Mouse (Mus musculus): Measurements from ENCODE around the gene 0610010K14Rik. TPM values are rescaled to one million over a fixed set of nuclear protein-coding genes. Genes with fewer than 3 reads are reported as not detected.

0610010K14Rik gene
- polyA plus RNA-seq, 1 experiment from 2014 or later, result 178 TPM

DNA sequence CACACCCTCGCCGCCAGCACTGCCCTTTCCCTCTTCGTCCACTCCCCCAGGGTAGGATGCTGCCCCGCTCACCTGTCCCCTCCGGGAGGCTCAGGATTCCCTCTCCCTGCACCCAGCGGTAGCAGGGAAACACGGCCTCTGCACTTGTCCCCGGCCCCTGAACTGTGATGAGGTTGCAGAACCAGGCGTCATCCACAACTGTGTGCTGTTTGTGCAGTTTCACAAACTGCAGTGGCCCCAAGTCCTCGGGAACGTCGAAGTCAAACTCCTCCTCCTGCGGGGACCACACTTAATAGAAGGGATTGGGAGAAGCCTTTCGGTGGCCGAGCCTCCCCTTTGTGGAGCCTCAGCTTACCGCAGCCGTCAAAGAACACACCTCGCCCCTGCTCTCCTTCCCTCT lies 16.6 kb upstream of the 0610010K14Rik start:
- no peak for ATAC-seq (replicated peaks; ENCODE audit: low FRiP score)
- Histone ChIP-seq H3K4me1 (peaks cover 22% of the 10 kb centered on the region), H3K4me2 (peak overlapping the region; percentile 67), H3K27me3 (peaks cover 62% of the 10 kb centered on the region), H3K36me3 (no peaks in the 10 kb centered on the region), H3K9me3 (replicated peaks) (no peaks in the 10 kb centered on the region), H3K4me3 (replicated peaks) (peak overlapping the region; percentile 41), H3K27ac (no peak overlapping the region), H3K9ac (peak overlapping the region; percentile 25; the same call in 1 of the 2 replicates)
- WGBS, result 5% methylated on average over 18 of the region's 18 CpGs

GRCm38 (mm10) chr11:70251853-70252252 lies 14.1 kb upstream of the 0610010K14Rik start:
- no peak overlapping the region for H3K9ac ChIP-seq
- peaks cover 78% of the 10 kb centered on the region for H3K27me3 ChIP-seq
- whole genome bisulfite sequencing, result 73% methylated on average over 8 of the region's 8 CpGs
- no peak for ATAC-seq (replicated peaks; ENCODE audit: low FRiP score)
- no peak overlapping the region for H3K4me2 ChIP-seq
- no peak overlapping the region for H3K27ac ChIP-seq
- no peaks in the 10 kb centered on the region for H3K36me3 ChIP-seq
- H3K4me3 ChIP-seq (replicated peaks), result no peak overlapping the region
- H3K4me1 ChIP-seq, result peaks cover 22% of the 10 kb centered on the region
- no peaks in the 10 kb centered on the region for H3K9me3 ChIP-seq (replicated peaks)

GRCm38 (mm10) chr11:70250150-70250549 lies 12.4 kb upstream of the 0610010K14Rik start:
- 62% methylated on average over 11 of the region's 11 CpGs for WGBS
- Histone ChIP-seq H3K4me1 (peaks cover 17% of the 10 kb centered on the region), H3K9ac (no peak overlapping the region)

GRCm38 (mm10) chr11:70247136-70247845 lies 9.6 kb upstream of the 0610010K14Rik start:
- WGBS, result 50% methylated on average over 9 of the region's 9 CpGs
- peaks cover 56% of the 10 kb centered on the region for H3K27me3 ChIP-seq
- no peaks in the 10 kb centered on the region for H3K4me1 ChIP-seq
- no peak overlapping the region for H3K27ac ChIP-seq
- no peak for ATAC-seq (replicated peaks; ENCODE audit: low FRiP score)
- H3K9ac ChIP-seq, result no peak overlapping the region
- no peaks in the 10 kb centered on the region for H3K36me3 ChIP-seq
- no peaks in the 10 kb centered on the region for H3K9me3 ChIP-seq (replicated peaks)
- H3K4me2 ChIP-seq, result no peak overlapping the region
- H3K4me3 ChIP-seq (replicated peaks), result no peak overlapping the region

More at GRCm38 (mm10) chr11:70250150-70250549, 12.4 kb upstream of the 0610010K14Rik start:
- ATAC-seq (replicated peaks; ENCODE audit: low FRiP score), result no peak
- Histone ChIP-seq H3K4me3 (replicated peaks) (no peak overlapping the region), H3K27me3 (peaks cover 77% of the 10 kb centered on the region), H3K36me3 (no peaks in the 10 kb centered on the region), H3K4me2 (no peak overlapping the region), H3K27ac (no peak overlapping the region), H3K9me3 (replicated peaks) (no peaks in the 10 kb centered on the region)

- H3K27me3 ChIP-seq, result peaks cover 24% of the 10 kb centered on the region
- H3K4me3 ChIP-seq (replicated peaks), result no peak overlapping the region
- no peak overlapping the region for H3K27ac ChIP-seq
- H3K4me1 ChIP-seq, result peaks cover 19% of the 10 kb centered on the region
- H3K9me3 ChIP-seq (replicated peaks), result no peaks in the 10 kb centered on the region
- WGBS, result 73% methylated on average over 11 of the region's 11 CpGs
- H3K4me2 ChIP-seq, result no peak overlapping the region
- no peak for ATAC-seq (replicated peaks; ENCODE audit: low FRiP score)
- no peak overlapping the region for H3K9ac ChIP-seq
- no peaks in the 10 kb centered on the region for H3K36me3 ChIP-seq
Observed at GRCm38 (mm10) chr11:70242591-70242990, 4.9 kb upstream of the 0610010K14Rik start.

GRCm38 (mm10) chr11:70239541-70240279 lies 2.0 kb upstream of the 0610010K14Rik start, which contains the start of the genes Gm21988 and Rnasek:
Gene Gm21988 (minus strand): TSS chr11:70239830.
Gene Rnasek (minus strand): TSS chr11:70239842.
- Histone ChIP-seq H3K27ac (peak within 1 kb of the TSS; percentile 93), H3K9ac (peak within 1 kb of the TSS; percentile 86), H3K4me2 (peak within 1 kb of the TSS; percentile 92), H3K9me3 (replicated peaks) (no peaks in the 10 kb centered on the region), H3K4me1 (peaks cover 39% of the 10 kb centered on the region), H3K36me3 (peaks cover 14% of the 10 kb centered on the region), H3K27me3 (peaks cover 4% of the 10 kb centered on the region; the same call in 1 of the 2 replicates), H3K4me3 (replicated peaks) (peak within 1 kb of the TSS; percentile 86)
- peak; percentile 47 for ATAC-seq (replicated peaks; ENCODE audit: low FRiP score)
- under 1% methylated on average over 33 of the region's 35 CpGs for WGBS

DNA sequence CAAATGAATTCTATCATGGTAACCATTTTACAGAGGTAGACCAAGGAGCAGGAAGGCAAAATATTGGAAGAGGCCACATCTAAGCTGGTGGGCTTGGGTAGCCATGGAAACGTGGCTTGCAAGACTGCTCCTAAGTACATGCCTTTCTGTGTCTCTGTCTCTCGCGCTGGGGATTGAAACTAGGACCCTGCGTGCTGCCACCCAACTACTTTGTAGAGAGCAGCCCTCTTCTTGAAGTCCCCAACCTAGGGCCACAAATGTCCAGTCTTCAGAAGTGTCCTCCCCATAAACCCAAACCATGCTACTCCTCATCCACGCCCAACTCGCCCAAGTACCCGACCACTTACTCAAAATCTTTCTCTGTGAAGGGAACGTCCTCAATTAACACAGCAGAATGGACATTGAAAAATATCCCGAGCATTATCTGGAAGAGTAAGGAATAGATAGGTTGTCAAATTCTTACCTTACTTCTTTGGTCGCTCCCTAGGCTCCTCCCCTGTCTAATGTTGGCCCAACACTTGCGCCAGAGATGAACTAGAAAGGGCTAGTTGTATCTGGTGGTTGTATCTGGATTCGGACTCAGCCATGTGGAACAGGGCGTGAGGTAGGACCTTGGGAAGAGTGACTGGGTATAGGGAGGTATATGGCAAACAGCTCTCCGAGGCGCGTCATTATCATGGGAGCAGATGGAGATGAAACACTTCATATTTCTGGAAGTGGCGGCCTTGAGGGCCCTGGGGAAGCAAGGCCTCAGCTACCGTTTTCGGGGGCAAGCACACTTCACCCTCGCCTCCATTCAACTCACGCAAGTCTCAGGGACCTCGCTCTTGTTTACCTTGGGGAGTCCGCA lies 1.1 kb upstream of the 0610010K14Rik start:
- H3K4me2 ChIP-seq, result peak overlapping the region; percentile 92
- H3K9me3 ChIP-seq (replicated peaks), result no peaks in the 10 kb centered on the region
- no peak for ATAC-seq (replicated peaks; ENCODE audit: low FRiP score)
- H3K9ac ChIP-seq, result peak overlapping the region; percentile 86
- peak overlapping the region; percentile 86 for H3K4me3 ChIP-seq (replicated peaks)
- 13% methylated on average over 23 of the region's 23 CpGs for WGBS
- peaks cover 45% of the 10 kb centered on the region for H3K4me1 ChIP-seq
- H3K36me3 ChIP-seq, result peaks cover 17% of the 10 kb centered on the region
- peak overlapping the region; percentile 93 for H3K27ac ChIP-seq
- no peaks in the 10 kb centered on the region; the same call in 1 of the 2 replicates for H3K27me3 ChIP-seq

DNA sequence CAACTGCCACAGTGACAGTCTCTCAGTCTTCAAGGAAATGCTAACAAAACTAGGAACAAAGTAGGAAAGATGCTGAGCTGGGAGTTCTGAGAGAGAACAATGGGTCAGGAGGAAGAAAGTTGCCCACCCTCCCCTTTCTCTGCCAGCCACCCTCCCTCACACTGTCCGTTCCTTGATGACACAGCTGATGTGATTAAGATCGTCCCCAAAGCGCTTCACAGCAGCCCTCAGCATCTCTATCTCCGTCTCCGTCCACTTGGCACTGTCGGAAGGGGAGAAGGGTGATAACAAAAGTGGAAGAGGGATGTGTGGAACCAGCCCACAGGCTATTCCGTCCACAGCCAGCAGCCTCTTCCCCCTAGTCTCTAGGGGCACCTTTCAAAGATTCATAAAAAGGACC lies 997 bp downstream of the 0610010K14Rik start:
- Histone ChIP-seq H3K27ac (peak overlapping the region; percentile 93), H3K27me3 (peaks cover 1% of the 10 kb centered on the region; the same call in 1 of the 2 replicates), H3K4me2 (peak overlapping the region; percentile 92), H3K9ac (peak overlapping the region; percentile 86), H3K4me1 (peaks cover 65% of the 10 kb centered on the region), H3K4me3 (replicated peaks) (peak overlapping the region; percentile 86), H3K36me3 (peaks cover 17% of the 10 kb centered on the region), H3K9me3 (replicated peaks) (no peaks in the 10 kb centered on the region)
- ATAC-seq (replicated peaks; ENCODE audit: low FRiP score), result no peak
- WGBS, result 42% methylated on average over 7 of the region's 7 CpGs

- peaks cover 69% of the 10 kb centered on the region for H3K4me1 ChIP-seq
- no peak overlapping the region for H3K4me2 ChIP-seq
- H3K9ac ChIP-seq, result no peak overlapping the region
- no peak overlapping the region for H3K4me3 ChIP-seq (replicated peaks)
- WGBS, result 84% methylated on average over 12 of the region's 12 CpGs
- no peaks in the 10 kb centered on the region for H3K9me3 ChIP-seq (replicated peaks)
- no peak overlapping the region for H3K27ac ChIP-seq
- H3K27me3 ChIP-seq, result peaks cover 10% of the 10 kb centered on the region
- H3K36me3 ChIP-seq, result peaks cover 17% of the 10 kb centered on the region
- no peak for ATAC-seq (replicated peaks; ENCODE audit: low FRiP score)
Observed at GRCm38 (mm10) chr11:70235254-70235900, 2.3 kb downstream of the 0610010K14Rik start.

GRCm38 (mm10) chr11:70234497-70234896 lies 3.2 kb downstream of the 0610010K14Rik start:
- no peak overlapping the region for H3K4me3 ChIP-seq (replicated peaks)
- H3K9ac ChIP-seq, result no peak overlapping the region
- H3K27ac ChIP-seq, result peak overlapping the region; percentile 32; the same call in 1 of the 2 replicates
- ATAC-seq (replicated peaks; ENCODE audit: low FRiP score), result no peak
- peaks cover 19% of the 10 kb centered on the region for H3K27me3 ChIP-seq
- H3K9me3 ChIP-seq (replicated peaks), result no peaks in the 10 kb centered on the region
- H3K36me3 ChIP-seq, result peaks cover 17% of the 10 kb centered on the region
- WGBS, result 87% methylated on average over 8 of the region's 8 CpGs
- H3K4me1 ChIP-seq, result peaks cover 75% of the 10 kb centered on the region
- H3K4me2 ChIP-seq, result 0 out of 2 replicates have a peak overlapping the region, but pooled peaks have one; percentile 16

- 64% methylated on average over 5 of the region's 5 CpGs for WGBS
- no peak for ATAC-seq (replicated peaks; ENCODE audit: low FRiP score)
- H3K4me3 ChIP-seq (replicated peaks), result no peak overlapping the region
- H3K36me3 ChIP-seq, result peaks cover 17% of the 10 kb centered on the region
- H3K9ac ChIP-seq, result no peak overlapping the region
- H3K27me3 ChIP-seq, result peaks cover 24% of the 10 kb centered on the region
- 0 out of 2 replicates have a peak overlapping the region, but pooled peaks have one; percentile 16 for H3K4me2 ChIP-seq
- no peaks in the 10 kb centered on the region for H3K9me3 ChIP-seq (replicated peaks)
- H3K27ac ChIP-seq, result peak overlapping the region; percentile 32; the same call in 1 of the 2 replicates
- H3K4me1 ChIP-seq, result peaks cover 77% of the 10 kb centered on the region
Observed at GRCm38 (mm10) chr11:70234037-70234436, 3.7 kb downstream of the 0610010K14Rik start.
